Mouse (Mus musculus) heart, adult 2 months (tissue): ENCODE results near the gene Gm4070.
"Not testable (repeated sequence)": the region's sequence is repeated elsewhere in the genome, so short reads cannot be mapped to it uniquely, and the experiment has no call there.

Experiments
- CTCF ChIP-seq: fragments of 200-600 bp; IDR thresholded peaks from 2 replicates; pipeline ENCODE4 v1.8.1; 2022; ENCODE audit warnings: antibody characterized with exemption, mild to moderate bottlenecking, moderate library complexity
- EP300 ChIP-seq: fragments of 200-500 bp; IDR thresholded peaks from 2 replicates; pipeline ENCODE4 v1.6.1; 2011; ENCODE audit warnings: low read depth, low read length, control low read depth; ENCODE audit not compliant: insufficient read depth
- POLR2A ChIP-seq: fragments of 200-500 bp; IDR thresholded peaks from 2 replicates; pipeline ENCODE4 v1.6.1; 2011; ENCODE audit warnings: mild to moderate bottlenecking, low read depth, low read length, control low read depth; ENCODE audit not compliant: insufficient read depth

DNA sequence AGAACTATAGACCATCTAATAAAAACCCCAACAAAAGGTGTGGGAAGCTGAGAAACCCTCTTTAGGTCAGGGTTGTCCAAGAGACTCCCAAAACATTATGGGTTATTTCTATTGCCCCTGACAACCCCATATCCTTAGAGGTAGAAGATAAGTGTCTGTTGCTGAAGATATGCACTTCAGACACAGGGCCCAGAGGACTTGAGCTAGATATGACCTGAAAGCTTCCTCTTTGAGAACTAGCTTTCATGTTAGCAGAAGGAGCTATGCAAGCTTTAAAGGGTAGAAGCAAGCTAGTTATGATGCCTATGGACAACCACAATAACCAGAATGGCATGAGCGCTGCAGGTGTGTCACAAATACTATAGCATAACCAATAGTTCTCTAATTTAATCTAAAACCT lies 21.6 kb downstream of the Gm4070 start:
- not testable (repeated sequence) for TF ChIP-seq CTCF, POLR2A, EP300
